Mouse (Mus musculus) liver, embryonic 14.5 days (tissue): Measurements from ENCODE around the gene Tle4. TPM values are rescaled to one million over a fixed set of nuclear protein-coding genes. Genes with fewer than 3 reads are reported as not detected.

Experiments used
- ATAC-seq: fragments of 200-750 bp; cut with Nextera tagmentation; 2 replicates; pipeline ENCODE4 v1.8.0; 2017; ENCODE audit warnings: moderate number of reproducible peaks, mild to moderate bottlenecking, moderate library complexity; ENCODE audit not compliant: insufficient read depth
- DNase-seq, 3 experiments: peaks; one replicate each; pipeline ENCODE4 v3.0.0-alpha.2; 2012 to 2013; ENCODE audit warnings: low read depth in 3 of 3, low spot score in 3 of 3
- H3K27ac ChIP-seq: fragments of 300-500 bp; sonication (generic); 2 replicates; pipeline ENCODE4 v1.5.1; 2014; ENCODE audit warnings: moderate library complexity, mild to moderate bottlenecking, control low read depth, inconsistent platforms
- H3K27me3 ChIP-seq: fragments of 300-500 bp; sonication (generic); 2 replicates; pipeline ENCODE4 v1.6.1; 2014; ENCODE audit warnings: mild to moderate bottlenecking, low read length, moderate library complexity; ENCODE audit not compliant: control insufficient read depth, insufficient read depth
- H3K36me3 ChIP-seq: fragments of 300-500 bp; sonication (generic); replicated peaks from 2 replicates; pipeline ENCODE4 v1.6.1; 2014; ENCODE audit warnings: low read depth; ENCODE audit not compliant: control insufficient read depth, insufficient read depth
- H3K4me1 ChIP-seq, 2 experiments: fragments of 200-500 bp in 1 of 2; fragments of 300-500 bp in 1 of 2; sonication (generic) in 1 of 2; replicated peaks; 2 replicates each; pipeline ENCODE4 v1.6.1; 2012 to 2014; ENCODE audit warnings: antibody characterized with exemption in 1 of 2, inconsistent platforms in 1 of 2, low read length in 1 of 2; ENCODE audit not compliant: control insufficient read depth in 2 of 2, insufficient read depth in 2 of 2
- H3K4me2 ChIP-seq: fragments of 300-500 bp; sonication (generic); 2 replicates; pipeline ENCODE4 v1.6.1; 2014; ENCODE audit warnings: low read depth, mild to moderate bottlenecking, control low read depth, moderate library complexity
- H3K4me3 ChIP-seq, 2 experiments: fragments of 200-500 bp in 1 of 2; fragments of 300-500 bp in 1 of 2; sonication (generic) in 1 of 2; 2 replicates each; pipeline ENCODE4 v1.5.1; 2012 to 2014; ENCODE audit warnings: low read depth in 2 of 2, low read length in 2 of 2, mild to moderate bottlenecking in 2 of 2, control low read depth in 1 of 2, inconsistent platforms in 1 of 2, moderate library complexity in 1 of 2; ENCODE audit not compliant: insufficient read depth in 1 of 2
- H3K9ac ChIP-seq: fragments of 300-500 bp; sonication (generic); replicated peaks from 2 replicates; pipeline ENCODE4 v1.6.1; 2014; ENCODE audit warnings: mild to moderate bottlenecking, control low read depth, moderate library complexity
- H3K9me3 ChIP-seq: fragments of 300-500 bp; sonication (generic); 2 replicates; pipeline ENCODE4 v1.6.1; 2016; ENCODE audit warnings: low read length, mixed read lengths; ENCODE audit not compliant: control insufficient read depth
- CTCF ChIP-seq: IDR thresholded peaks from 2 replicates; pipeline ENCODE4 v1.5.1; 2016; ENCODE audit warnings: antibody characterized with exemption, low read depth, control low read depth
- EP300 ChIP-seq: IDR thresholded peaks from 2 replicates; pipeline ENCODE4 v1.6.1; 2016; ENCODE audit warnings: antibody characterized with exemption, low read depth
- WGBS: fragments of 180-500 bp; shearing (Covaris S2); extraction: QIAGEN DNeasy Blood & Tissue Kit; methylation state at CpG from one replicate; pipeline ENCODE4 v1.1.7; 2014; ENCODE audit not compliant: insufficient replicate concordance; 5-methylcytosine and 5-hydroxymethylcytosine counted together
- polyA plus RNA-seq, 2 experiments: library from polyadenylated mRNA; depleted of rRNA in 1 of 2; stranded (reverse) in 1 of 2; unstranded in 1 of 2; fragments of >200 nt; fragmentation: Nextera tagmentation in 1 of 2; extraction: Ambion mirVana in 1 of 2; gene quantifications; 2 replicates each; pipeline versions ENCODE4 v1.2.1 to v1.2.3; 2012 to 2014

Gene Tle4
- polyA plus RNA-seq, 2 experiments: 3.7 to 4.3 TPM

- Histone ChIP-seq H3K4me1 (no peaks in the 10 kb centered on the region), H3K36me3 (no peaks in the 10 kb centered on the region), H3K9me3 (no peaks in the 10 kb centered on the region), H3K4me2 (no peak overlapping the region), H3K27me3 (no peaks in the 10 kb centered on the region), H3K27ac (no peak overlapping the region), H3K9ac (no peak overlapping the region), H3K4me3 (no peak overlapping the region)
- ATAC-seq: no peak
- no peak for DNase-seq
- TF ChIP-seq CTCF: no peak
- no peak for TF ChIP-seq EP300
Observed at GRCm38 (mm10) chr19:14534447-14534846, 63.4 kb downstream of the Tle4 start.

DNA sequence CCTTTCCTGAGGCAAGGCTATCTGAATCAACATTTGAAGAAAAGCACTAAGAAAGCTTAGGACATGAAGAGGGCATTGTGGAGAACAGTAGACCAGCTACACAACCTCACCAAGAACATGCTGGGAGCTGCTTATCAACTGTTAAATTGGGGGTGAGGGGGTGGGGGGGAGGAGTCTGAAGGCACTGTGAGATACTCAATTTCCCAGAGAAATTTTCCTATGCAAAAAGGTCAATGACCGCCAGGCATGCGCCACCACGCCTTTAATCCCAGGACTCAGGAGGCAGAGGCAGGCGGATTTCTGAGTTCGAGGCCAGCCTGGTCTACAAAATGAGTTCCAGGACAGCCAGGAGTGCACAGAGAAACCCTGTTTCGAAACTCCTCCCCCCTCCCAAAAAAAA lies 65.0 kb downstream of the Tle4 start:
- 81% methylated on average over 6 of the region's 6 CpGs for WGBS
- Histone ChIP-seq H3K27ac (no peak overlapping the region), H3K36me3 (no peaks in the 10 kb centered on the region), H3K9me3 (no peaks in the 10 kb centered on the region), H3K4me3 (no peak overlapping the region), H3K4me2 (no peak overlapping the region), H3K9ac (no peak overlapping the region), H3K4me1 (no peaks in the 10 kb centered on the region), H3K27me3 (no peaks in the 10 kb centered on the region)
- DNase-seq (no peak), ATAC-seq (no peak)
- TF ChIP-seq CTCF: no peak
- TF ChIP-seq EP300: no peak

- TF ChIP-seq EP300 (no peak), CTCF (no peak)
- H3K4me3 ChIP-seq: no peak overlapping the region
- H3K4me1 ChIP-seq: no peaks in the 10 kb centered on the region
- no peaks in the 10 kb centered on the region for H3K9me3 ChIP-seq
- DNase-seq (no peak), ATAC-seq (no peak)
- H3K36me3 ChIP-seq: no peaks in the 10 kb centered on the region; the same call in 1 of the 2 replicates
- whole genome bisulfite sequencing: 15% methylated on average over 2 of the region's 2 CpGs
- no peak overlapping the region for H3K9ac ChIP-seq
- H3K27me3 ChIP-seq: no peaks in the 10 kb centered on the region
- H3K27ac ChIP-seq: no peak overlapping the region
- no peak overlapping the region for H3K4me2 ChIP-seq
Observed at GRCm38 (mm10) chr19:14520098-14520802, 77.6 kb downstream of the Tle4 start.

DNA sequence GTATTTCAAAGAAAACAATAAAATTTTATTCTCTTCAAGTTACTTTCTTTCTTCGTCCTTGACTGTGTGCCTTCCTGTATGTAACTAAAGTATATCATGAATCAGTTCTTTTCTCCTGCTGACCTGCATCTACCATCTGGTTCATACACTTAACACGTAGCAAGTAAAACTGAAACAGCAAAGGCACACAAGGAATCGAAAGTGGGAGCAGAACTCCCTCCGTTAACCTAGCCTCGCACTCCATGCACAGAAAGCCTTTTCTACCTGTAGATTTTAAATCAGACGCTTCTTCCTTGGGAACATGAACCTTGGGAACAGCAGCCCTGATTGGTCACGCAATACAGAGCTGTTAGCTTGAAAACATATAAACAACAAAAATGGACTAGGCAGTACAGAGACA lies 78.7 kb downstream of the Tle4 start:
- ATAC-seq: no peak
- H3K9me3 ChIP-seq: no peaks in the 10 kb centered on the region
- DNase-seq: no peak
- 84% methylated on average over 7 of the region's 7 CpGs for WGBS
- no peak overlapping the region for H3K4me2 ChIP-seq
- H3K4me1 ChIP-seq: no peaks in the 10 kb centered on the region
- H3K9ac ChIP-seq: no peak overlapping the region
- TF ChIP-seq CTCF (no peak), EP300 (no peak)
- H3K36me3 ChIP-seq: no peaks in the 10 kb centered on the region; the same call in 1 of the 2 replicates
- H3K4me3 ChIP-seq: no peak overlapping the region
- H3K27ac ChIP-seq: no peak overlapping the region
- H3K27me3 ChIP-seq: no peaks in the 10 kb centered on the region

GRCm38 (mm10) chr19:14518438-14519044 lies 79.3 kb downstream of the Tle4 start:
- ATAC-seq (no peak), DNase-seq (no peak)
- Histone ChIP-seq H3K27ac (no peak overlapping the region), H3K27me3 (no peaks in the 10 kb centered on the region), H3K36me3 (no peaks in the 10 kb centered on the region; the same call in 1 of the 2 replicates), H3K4me1 (no peaks in the 10 kb centered on the region), H3K4me2 (no peak overlapping the region), H3K9ac (no peak overlapping the region), H3K9me3 (no peaks in the 10 kb centered on the region), H3K4me3 (no peak overlapping the region)
- 78% methylated on average over 9 of the region's 9 CpGs for WGBS
- TF ChIP-seq CTCF (no peak), EP300 (no peak)
